Mouse (Mus musculus): Measurements from ENCODE around the gene Ccdc88c.

DNA sequence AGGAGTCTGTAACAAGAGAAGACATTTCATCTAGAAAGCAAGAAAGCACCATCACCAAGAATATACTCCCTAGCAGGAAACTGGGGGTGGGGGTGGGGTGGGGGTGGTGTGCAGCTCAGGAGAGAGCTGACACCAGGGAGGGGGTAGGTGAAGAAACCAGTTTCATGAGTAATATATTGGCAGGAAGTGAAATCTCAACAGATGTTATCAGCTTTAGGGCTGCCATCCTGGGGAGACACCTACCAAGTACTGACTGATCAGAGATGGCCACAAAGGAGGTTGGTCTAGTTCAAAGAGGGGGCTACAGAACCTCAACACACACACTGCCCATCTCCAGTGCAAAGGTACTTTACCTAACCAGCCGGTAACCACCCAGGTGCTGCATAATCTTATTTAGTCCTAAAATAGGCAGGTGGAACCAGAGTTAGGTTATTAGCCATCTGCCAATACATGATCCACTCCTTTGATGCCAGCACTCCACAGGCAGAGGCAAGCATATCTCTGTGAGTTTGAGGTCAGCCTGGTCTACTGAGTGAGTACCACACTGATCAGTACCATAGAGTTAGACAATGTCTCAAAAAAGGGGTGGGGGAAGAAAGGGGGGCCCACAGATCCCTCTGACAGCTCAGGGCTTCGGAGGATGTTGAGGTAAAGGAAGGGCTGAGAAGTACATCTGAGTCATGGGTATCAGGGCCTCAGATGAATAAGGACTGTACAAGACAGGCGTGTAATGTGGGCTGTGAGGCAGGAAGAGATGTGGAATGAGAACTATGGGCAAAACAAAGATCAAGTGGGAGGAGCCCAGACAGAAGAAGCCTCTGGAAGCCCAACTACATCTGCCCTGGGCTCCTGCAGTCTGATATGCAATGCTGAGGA, 34.5 kb downstream of the Ccdc88c start:
- no peak for TF ChIP-seq CTCF (IDR thresholded peaks at IDR 0.05)
- no peak for TF ChIP-seq POLR2A (IDR thresholded peaks at IDR 0.05; ENCODE audit: insufficient read depth, low read depth, low read length)

Data from heart, adult 2 months (tissue).